Mouse (Mus musculus): Measurements from ENCODE around the gene Gm28372.
"Not testable (repeated sequence)": the region's sequence is repeated elsewhere in the genome, so short reads cannot be mapped to it uniquely, and the experiment has no call there.

Gene Gm28372

DNA sequence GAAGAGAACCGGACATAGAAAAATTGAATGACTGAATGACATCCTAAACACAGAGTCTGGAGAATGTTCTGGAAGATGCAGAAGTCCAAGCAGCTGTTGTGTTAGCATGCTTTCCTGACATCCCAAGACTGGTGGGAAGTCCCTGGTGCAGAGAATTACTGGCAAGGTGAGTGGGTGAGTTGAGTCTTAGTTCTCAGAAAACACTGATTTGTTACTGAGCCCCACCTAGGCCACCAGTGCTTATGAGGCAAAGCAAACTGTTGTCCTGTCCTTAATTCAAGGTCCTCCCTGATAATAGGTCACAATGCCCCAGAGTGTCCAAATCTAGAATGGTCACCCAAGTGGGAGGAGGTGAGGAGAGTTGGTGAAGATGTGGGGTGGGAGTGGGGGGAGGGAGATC is at the start of gene Gm28372, which contains the start of gene 1700020A23Rik:
Gene Gm28372 (plus strand): TSS at position 301 of the 400 bp plus-strand sequence.
Gene 1700020A23Rik (plus strand): TSS at position 321 of the 400 bp plus-strand sequence.
- in situ Hi-C loops (cut with MboI; ENCODE audit: low pct_unique_long_range_greater_than_20kb in 1 of 2, low sequenced_read_pairs in 2 of 2, unreplicated experiment in 1 of 2), result no loop called here

DNA sequence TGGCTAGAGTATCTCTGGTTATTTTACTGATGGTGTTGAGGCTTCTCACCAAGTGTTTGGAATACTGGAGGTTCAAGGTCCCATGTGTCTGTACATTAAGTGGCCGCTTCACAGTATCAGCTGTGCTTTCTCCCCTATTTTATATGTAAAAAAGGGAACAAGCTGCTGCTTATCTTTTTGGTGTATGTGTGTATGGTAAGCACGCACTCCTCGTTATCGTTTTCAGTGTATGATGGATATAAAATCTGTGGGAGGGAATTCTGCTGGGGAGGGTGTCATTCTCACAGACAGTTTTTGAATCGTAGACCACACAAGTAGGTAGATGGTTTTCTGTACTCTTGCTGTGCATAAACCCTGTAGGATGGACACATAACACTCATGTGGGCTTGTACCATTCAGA is 47.5 kb upstream of the Gm28372 start:
- in situ Hi-C loops (cut with MboI; ENCODE audit: low pct_unique_long_range_greater_than_20kb in 1 of 2, low sequenced_read_pairs in 2 of 2, unreplicated experiment in 1 of 2), result no loop called here

DNA sequence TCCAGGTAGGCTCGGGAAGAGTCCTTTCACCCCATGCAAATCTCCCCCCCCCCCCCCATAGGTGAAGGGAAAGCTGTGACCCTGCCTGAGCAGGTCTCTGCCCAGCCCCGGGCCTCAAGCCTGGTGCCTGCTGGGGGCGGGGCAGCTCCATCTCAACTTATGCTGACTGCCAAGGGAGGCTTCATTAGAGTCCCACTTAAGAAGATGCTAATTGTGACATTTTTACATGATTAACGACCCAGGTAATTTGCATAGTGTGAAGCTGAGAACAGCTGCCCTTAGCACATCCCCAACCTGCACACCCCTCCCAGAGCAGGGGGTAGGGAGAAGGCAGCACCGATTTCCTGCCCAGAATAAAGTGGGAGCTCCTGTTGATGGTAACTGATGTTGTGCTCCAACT is 46.2 kb upstream of the Gm28372 start:
- in situ Hi-C loops (cut with MboI; ENCODE audit: low pct_unique_long_range_greater_than_20kb in 1 of 2, low sequenced_read_pairs in 2 of 2, unreplicated experiment in 1 of 2), result no loop called here

DNA sequence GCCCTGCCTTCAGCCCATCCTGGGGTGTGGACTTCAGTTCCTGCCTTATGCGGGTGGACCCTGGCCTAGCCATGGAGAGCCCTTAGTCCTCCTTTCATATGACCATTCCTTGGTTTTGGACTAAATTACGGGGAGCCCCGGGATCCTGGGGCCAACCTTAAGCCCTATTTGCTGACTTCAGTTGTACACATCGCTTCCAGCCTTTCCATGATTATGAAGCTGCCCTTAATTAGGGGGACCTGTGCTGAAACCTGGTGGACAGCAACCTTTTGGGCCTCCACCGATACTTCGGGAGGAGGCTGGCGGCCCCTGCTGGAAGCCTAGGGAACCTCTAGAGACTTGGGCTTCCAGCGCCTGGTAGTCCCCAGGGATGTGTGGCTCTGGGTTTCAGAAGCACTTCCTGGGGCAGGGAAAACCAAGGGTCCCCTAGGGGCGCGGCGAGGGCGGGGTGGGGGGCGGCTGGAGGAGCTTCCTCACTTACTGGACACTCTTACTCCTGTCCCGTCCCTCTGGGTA is 42.5 kb upstream of the Gm28372 start:
- in situ Hi-C loops (cut with MboI; ENCODE audit: low pct_unique_long_range_greater_than_20kb in 1 of 2, low sequenced_read_pairs in 2 of 2, unreplicated experiment in 1 of 2), result loop anchor here in 1 of 2 experiments (10.0 kb wide), 1 partner anchor 68 kb away; the partner anchor contains the start of gene Ebf4

DNA sequence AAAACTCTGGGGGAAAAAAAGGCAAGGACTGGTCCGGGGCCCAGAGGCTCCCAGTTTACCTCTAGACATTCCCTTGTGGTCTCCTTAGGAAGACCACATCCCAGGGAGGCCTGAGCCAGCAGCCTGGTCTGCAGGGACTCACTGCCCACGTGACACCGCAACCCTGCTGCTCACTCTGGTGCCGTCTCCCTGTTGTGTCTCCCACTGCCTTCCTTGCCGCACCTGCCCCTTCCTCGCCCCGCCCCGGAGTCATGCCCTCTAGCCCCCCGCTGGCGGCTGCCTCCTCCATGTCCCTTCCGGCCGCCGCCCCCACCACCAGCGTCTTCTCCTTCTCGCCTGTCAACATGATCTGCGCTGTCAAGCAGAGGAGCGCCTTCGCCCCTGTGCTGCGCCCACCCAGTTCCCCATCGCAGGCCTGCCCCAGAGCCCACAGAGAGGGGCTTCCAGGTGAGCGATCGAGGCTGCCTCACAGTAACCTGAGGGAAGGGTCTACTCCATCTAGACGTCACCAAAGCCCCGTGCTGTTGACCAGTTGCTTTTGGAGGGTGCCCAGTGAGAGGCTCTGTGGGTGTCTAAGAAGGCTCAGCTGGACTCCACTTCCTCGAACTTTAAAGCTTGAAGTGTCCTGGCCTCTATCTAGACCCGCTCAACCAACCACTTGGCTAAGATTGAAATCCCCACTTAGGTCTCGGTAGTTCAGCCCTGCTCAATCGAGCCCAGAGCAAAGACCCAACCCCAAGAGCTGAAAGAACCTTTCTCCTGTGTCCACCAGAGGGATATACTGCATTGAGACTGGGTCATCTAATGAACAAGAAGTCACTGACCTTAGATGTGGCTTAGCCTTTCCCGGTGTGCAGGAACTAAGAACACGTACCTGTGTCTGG is 39.6 kb upstream of the Gm28372 start:
- in situ Hi-C loops (cut with MboI; ENCODE audit: low pct_unique_long_range_greater_than_20kb in 1 of 2, low sequenced_read_pairs in 2 of 2, unreplicated experiment in 1 of 2), result loop anchor here (5.0 to 10.0 kb wide), 2 partner anchors 71 to 78 kb away; partner anchors contain the start of gene Ebf4 (in 1 of the 2)

DNA sequence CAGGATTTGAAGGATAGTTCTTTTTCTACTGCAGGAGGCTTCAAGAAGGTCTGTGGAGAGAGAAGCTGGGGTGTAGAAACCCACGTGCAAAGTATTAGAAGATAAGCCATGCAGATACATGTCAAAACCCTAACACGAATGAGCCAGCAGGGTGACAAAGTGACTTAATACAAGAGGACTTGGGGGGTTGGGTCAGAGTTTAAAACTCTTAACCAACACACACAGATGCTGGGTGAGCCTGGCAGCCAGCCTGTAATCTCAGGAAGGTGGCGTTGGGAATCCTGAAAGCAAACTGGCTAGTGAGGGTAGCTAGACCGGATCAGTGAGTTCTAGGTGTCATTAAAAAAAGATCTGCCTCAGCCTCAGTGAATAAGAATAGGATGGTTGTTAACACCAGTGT is 37.7 kb upstream of the Gm28372 start:
- in situ Hi-C loops (cut with MboI; ENCODE audit: low pct_unique_long_range_greater_than_20kb in 1 of 2, low sequenced_read_pairs in 2 of 2, unreplicated experiment in 1 of 2), result loop anchor here (5.0 to 10.0 kb wide), 2 partner anchors 73 to 80 kb away; partner anchors contain the start of gene Ebf4 (in 1 of the 2)

DNA sequence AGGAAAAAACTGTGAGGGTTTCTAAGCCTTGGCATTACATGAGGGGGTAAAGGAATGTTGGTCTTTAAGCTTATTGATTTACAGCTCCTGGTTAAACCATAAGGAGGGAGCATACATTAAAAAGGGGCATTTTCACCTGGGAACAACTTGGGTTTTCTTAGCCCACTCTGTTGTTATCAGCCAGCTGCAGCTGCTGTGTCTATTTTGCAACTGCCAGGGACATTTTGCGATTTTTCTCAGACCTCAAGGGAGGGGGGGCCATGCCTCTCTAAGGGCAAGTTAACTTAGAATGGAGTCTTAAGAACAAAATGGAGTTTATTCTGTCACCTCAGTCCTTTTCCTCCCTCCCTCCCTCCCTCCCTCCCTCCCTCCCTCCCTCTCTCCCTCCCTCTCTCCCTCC is 32.0 kb upstream of the Gm28372 start:
- in situ Hi-C loops (cut with MboI; ENCODE audit: low pct_unique_long_range_greater_than_20kb in 1 of 2, low sequenced_read_pairs in 2 of 2, unreplicated experiment in 1 of 2), result not testable (repeated sequence)

DNA sequence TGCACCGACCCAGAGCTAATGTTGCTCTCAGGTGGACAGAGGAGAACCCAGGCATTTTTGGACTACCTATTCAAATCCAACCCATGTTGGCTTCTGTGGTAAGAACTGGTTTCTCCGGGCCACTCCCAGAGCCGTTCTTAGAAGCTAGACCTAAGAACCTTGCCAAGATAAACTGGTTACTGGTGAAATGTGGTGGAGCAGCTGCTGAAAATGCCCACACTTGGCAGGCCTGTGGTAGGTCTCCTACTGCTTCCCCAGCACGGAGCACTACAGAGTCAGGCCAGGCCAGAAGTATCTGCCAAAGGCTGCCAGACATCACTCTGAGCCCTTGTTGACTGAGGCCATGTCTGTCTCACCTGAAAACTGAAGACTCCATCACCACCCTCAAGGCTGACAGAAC is 30.1 kb upstream of the Gm28372 start:
- in situ Hi-C loops (cut with MboI; ENCODE audit: low pct_unique_long_range_greater_than_20kb in 1 of 2, low sequenced_read_pairs in 2 of 2, unreplicated experiment in 1 of 2), result no loop called here

DNA sequence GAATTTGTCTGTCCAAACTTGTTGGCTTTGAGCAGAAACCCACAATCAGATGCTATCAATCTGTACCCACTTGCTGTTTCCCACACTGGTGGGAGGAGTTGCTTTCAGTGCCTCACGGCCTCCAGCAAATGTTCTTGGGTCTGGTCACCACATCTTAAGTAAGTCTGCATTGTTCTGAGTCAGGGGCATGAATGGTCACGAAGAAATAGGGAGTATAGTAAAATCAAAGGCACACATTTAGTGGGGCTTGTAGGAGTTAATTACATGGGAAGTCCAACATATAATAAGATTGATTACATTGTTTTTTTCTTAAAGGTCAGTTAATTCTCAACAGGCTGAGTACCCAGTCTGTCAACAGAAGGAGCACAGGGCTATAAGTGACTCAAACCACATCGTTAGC is 21.8 kb upstream of the Gm28372 start:
- in situ Hi-C loops (cut with MboI; ENCODE audit: low pct_unique_long_range_greater_than_20kb in 1 of 2, low sequenced_read_pairs in 2 of 2, unreplicated experiment in 1 of 2), result no loop called here

DNA sequence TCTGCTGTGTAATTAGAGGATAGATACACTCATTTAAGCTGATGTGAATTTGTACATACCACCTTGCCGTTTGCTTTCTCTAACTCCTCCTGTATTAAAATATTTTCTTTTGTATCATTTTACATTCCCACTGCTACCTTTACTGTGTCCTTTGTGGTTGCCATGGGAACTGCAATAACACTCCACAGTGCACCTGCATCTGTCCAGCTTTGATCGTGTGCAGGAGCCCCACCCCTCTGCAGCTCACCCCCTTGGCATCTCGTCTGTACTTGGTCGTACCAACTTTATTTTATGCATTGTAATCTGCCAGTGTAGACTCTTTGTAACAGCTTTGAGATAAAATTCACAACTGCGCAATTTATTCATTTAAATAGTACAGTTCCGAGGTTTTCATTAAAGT is 21.1 kb upstream of the Gm28372 start:
- in situ Hi-C loops (cut with MboI; ENCODE audit: low pct_unique_long_range_greater_than_20kb in 1 of 2, low sequenced_read_pairs in 2 of 2, unreplicated experiment in 1 of 2), result no loop called here

DNA sequence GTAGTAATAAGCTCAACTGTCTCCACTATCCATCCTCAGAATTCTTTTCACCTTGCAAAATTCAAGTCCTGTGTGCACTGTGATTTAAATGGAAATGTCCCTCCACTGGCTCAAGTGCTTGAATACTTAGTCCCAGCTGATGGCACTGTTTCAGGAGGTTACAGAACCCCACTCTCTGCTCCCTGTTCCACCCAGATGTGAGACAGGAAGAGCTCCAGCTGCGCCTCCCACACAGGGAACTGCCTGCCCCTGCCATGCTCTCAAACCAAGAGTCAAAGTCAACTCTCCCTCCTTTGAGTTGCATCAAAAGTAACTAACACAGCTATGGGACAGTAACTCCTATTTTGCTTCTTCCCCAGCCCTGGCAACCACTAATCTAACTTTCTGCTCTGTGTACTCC is 18.8 kb upstream of the Gm28372 start:
- in situ Hi-C loops (cut with MboI; ENCODE audit: low pct_unique_long_range_greater_than_20kb in 1 of 2, low sequenced_read_pairs in 2 of 2, unreplicated experiment in 1 of 2), result no loop called here

DNA sequence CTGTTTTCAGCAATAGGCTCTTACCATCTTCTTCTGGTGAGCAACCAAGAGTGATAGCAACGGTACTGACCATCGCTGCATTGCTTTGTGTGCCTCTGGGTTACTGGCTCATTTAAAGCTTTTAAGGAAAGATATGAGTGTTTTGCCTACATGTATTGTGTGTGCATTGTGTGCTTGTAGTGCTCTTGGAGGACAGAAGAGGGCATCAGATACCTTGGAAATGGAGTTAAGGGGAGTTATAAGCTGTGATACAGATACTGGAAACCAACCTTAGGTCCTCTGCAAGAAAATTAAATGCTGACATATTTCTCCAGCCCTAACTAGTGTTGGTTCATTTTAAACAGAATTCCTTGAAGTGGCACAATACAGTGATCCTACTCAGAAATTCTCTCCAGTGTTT is 16.2 kb upstream of the Gm28372 start:
- in situ Hi-C loops (cut with MboI; ENCODE audit: low pct_unique_long_range_greater_than_20kb in 1 of 2, low sequenced_read_pairs in 2 of 2, unreplicated experiment in 1 of 2), result no loop called here

DNA sequence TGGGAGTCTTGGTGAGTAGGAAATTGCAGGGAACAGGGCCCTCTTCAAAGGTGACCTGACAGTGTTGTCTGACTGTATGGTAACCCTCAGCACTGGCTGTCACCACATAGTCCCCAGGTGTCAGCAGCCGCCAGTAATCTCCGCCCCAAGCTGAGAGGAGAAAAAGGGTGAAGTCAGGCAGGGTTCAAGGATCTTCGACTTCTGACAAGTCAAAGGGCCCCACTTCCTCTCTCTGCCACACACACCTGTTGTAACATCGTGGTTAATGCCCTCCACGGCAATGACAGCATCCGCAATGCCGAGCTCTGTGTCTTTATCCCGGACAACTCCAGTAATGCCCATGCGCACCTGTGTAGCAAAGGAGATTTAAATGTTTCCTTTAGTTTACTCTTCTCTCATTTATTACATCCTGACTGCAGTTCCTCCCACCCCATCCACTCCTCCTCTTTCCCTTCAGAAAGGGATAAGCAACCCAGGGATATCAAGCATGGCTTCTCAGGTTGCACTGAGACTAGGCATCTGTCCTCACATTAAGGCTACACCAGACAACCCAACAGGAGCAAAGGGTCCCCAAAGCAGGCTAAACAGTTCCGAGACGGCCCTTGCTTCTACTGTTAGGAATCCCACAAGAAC is 13.9 kb upstream of the Gm28372 start:
- in situ Hi-C loops (cut with MboI; ENCODE audit: low pct_unique_long_range_greater_than_20kb in 1 of 2, low sequenced_read_pairs in 2 of 2, unreplicated experiment in 1 of 2), result no loop called here

DNA sequence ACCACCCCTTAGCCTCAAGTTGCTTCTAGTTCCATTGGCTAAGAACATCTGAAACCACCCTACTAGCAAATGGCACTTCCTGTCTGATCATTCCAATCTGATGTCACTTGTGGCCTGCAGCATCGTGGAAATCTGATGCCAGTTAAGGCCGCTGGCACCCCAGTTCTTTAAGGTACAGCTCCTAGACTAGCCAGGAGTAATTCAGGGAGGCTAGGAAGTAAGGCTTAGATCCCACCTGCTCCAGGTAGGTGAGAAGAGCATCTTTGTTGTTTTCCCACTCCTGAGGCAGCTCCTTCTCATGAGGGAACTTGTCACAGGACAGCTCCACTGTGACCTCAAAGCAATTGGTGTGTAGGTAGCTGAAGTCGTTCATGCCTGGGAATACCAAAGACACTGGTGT is 12.2 kb upstream of the Gm28372 start:
- in situ Hi-C loops (cut with MboI; ENCODE audit: low pct_unique_long_range_greater_than_20kb in 1 of 2, low sequenced_read_pairs in 2 of 2, unreplicated experiment in 1 of 2), result no loop called here

DNA sequence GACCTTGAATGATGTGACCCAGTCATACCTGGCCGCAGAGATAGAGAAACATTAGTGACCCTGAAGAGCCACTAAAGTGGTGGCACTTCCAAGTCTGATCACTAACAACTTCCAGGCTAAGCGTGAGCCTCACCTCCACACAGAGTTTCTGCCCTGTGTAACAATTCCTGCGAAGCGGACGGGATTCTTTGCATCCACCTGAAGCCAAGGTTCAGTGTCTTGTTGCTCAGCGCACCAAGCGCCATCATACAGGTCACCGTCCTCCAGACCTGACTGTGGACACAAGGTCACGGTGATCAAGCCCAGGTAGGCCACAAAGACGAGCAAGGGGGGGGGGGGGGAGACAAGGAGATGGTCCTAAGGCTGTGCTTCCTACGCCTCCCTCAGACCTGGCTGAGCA is 9.3 kb upstream of the Gm28372 start:
- in situ Hi-C loops (cut with MboI; ENCODE audit: low pct_unique_long_range_greater_than_20kb in 1 of 2, low sequenced_read_pairs in 2 of 2, unreplicated experiment in 1 of 2), result no loop called here

DNA sequence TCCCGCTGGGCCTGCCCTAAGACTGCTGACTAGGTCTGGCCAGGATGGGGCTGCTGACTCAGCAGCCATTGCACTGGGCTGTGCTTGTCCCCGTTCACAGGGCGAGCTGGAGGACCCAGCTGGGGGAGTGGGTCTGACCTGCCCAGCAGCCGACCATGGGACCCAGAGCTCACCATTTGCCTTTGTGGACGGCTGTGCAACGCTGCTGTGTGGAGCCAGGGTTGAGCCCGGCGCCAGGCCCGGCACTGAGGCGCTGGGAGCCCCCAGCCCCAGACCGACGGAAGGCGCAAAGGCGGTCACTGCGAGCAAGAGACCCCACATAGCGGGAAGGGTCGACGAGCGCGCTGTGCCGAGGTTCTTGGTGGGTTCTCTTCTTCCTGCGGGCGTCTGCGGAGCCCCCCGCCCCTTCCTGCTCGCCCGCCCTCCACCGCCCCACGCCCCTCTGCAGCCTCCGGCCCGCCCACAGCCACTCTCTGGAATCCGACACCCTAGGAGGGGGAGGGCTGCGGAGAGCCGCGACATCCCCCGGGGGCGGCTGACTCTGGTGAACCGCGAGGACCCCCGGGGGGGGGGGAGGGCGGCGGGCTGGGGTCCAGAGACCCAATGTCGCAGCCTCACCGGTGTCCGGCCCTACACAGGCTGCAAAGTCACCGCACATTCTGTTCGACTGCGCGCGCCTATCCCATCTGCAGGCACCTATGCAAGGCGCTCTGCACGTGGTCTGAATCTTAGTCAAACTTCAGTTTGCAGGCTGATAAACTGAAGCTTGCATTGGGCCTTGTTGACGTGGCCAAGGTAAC is 7.7 kb upstream of the Gm28372 start, which contains the start of gene Cpxm1:
Gene Cpxm1 (minus strand): TSS at position 389 of the 800 bp plus-strand sequence.
- in situ Hi-C loops (cut with MboI; ENCODE audit: low pct_unique_long_range_greater_than_20kb in 1 of 2, low sequenced_read_pairs in 2 of 2, unreplicated experiment in 1 of 2), result no loop called here

DNA sequence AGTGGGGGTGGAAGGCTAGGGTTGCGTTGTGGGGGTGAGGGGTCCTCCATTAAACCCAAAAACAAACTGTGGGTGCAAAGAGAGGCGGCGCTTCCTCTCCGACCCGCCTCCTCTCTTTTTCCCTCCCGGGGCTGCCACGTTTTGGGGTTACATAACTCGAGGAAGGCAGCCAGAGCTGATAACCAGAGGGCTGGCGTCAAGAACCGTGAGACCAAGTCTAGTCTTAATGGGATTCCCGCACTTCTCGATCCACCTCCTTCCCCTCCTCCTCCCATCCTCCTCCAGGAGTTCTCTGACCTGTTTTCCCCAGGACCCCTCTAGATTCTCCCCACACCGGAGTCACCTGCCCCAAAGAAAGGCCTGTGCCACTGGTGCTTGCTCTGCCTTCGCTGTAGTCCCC is 6.9 kb upstream of the Gm28372 start:
- in situ Hi-C loops (cut with MboI; ENCODE audit: low pct_unique_long_range_greater_than_20kb in 1 of 2, low sequenced_read_pairs in 2 of 2, unreplicated experiment in 1 of 2), result no loop called here

DNA sequence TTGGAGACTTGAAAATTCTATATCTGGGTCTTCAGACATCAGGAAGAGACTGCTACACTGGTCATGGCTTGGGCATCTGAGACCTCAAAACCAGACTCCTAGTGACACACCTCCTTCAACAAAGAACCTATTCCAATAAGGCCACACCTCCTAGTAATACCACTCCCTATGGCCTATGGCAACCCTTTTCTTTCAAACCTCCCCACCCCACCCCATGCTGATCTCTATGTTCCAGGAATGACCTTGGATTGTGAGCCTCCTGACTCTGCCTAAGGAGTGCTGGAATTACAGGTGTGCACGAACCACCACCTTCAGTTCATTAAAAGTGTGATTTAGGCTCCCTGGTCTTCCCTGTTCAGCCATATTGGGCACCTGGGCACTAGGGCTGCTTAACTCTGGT is 5.0 kb upstream of the Gm28372 start:
- in situ Hi-C loops (cut with MboI; ENCODE audit: low pct_unique_long_range_greater_than_20kb in 1 of 2, low sequenced_read_pairs in 2 of 2, unreplicated experiment in 1 of 2), result no loop called here

DNA sequence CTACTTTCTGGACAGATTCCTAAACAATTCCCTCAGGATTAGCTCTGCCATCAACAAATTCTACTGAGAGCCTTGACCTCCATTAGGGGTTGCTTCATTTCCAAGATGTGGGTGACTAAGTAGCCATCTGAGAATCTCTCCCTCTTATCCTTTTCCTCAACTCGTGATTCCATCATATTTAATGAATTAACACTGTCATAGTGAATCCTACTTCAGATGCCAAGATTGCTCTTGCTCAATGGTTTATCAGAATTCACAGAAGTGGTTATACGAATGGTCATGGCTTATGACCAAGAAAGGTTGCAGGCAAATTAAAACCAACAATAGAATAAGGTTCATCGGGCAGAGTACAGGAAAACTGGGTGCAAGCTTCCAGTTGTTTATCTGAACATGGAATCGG is 3.1 kb upstream of the Gm28372 start:
- in situ Hi-C loops (cut with MboI; ENCODE audit: low pct_unique_long_range_greater_than_20kb in 1 of 2, low sequenced_read_pairs in 2 of 2, unreplicated experiment in 1 of 2), result no loop called here
